Mouse (Mus musculus) layer of hippocampus, adult 18-20 months (tissue): ENCODE data around the gene Snph. TPM values are rescaled to one million over a fixed set of nuclear protein-coding genes. Genes with fewer than 3 reads are reported as not detected.

ENCODE experiments used
- DNase-seq, 2 experiments: peaks; one replicate each; pipeline ENCODE4 v3.0.0; 2022; ENCODE audit warnings: low spot score in 2 of 2
- total RNA-seq, 2 experiments: library from RNA; stranded (reverse); gene quantifications; 2 replicates each; pipeline ENCODE4 v1.2.3; 2021

The Snph gene
- total RNA-seq, 2 experiments from 2014 or later = 403 to 407 TPM

- DNase-seq = peak; percentile 40 to 79
Measured at GRCm38 (mm10) chr2:151544673-151545072, 87.7 kb downstream of the Snph start.

DNA sequence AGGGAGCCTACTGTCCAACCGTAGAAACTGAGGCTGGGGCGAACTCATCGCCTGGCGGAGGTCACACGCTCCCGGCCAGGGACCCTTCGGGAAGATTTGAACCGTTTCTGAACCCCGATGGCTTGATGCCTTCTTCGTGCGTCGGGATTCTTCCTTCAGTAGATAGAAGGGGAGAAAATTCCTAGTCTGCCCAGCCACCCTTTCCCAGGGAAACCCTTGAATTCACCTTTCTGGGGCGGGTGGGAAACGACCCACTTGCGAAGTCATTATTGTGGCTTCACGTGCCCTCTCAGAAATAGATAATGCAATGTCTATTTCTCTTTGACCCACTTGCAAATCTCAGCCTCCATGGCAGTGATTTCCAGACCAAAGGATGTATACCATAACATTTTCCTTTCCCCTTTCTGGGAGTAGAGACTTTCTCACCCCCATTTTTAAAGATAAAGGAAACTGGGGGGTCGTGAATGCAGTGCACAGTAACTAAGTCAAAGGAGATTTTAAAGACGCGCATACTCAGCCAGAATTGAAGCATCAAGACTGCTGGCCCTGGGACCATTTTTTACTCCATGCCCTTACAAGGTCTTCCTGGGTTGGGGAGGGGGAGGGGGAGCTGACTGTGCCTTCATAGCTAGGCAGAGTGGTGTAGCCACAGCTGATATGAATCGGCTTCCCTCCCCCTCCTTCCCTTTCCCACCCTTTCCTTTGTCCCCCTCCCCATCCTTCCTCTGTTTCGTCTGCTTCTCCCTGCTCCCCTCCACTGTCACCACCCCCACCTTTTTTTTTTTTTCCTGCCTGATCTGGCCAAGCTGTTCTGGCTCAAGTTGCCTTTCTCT lies 89.1 kb downstream of the Snph start:
- DNase-seq = peak; percentile 47 to 76

DNA sequence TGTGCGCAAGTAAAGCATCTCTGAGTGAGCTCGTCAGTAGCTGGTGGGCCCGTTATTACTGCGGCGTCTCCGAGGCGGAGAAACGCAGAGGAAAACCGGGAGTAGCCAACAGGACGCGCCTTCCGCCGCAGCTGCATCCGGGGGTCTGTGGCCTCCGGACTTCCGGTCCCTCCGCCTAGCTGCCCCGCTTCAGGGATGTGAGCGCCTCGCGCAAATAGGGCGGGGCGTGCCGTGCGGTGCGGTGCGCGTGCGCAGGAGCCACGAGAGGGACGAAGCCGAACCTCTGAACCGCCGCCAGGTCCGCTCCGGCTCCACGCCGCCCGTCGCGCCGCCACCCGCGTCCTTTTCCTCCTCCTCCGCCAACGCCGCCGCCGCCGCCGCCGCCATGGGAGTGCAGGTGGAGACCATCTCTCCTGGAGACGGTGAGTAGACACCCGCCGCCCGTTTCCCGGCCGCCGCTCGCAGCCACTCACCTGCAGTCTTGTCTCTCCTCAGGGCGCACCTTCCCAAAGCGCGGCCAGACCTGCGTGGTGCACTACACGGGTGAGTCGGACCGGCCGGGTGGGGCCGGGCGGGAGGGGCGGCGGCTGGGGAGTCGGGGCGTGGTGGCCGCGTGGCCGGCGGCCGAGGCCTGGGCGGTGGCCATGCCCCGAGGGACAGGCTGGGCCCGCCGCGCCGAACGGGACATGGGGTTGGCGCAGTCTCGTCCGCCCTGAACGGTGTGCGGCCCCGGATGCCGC lies 89.9 kb downstream of the Snph start, which contains the start of gene Fkbp1a:
Gene Fkbp1a (plus strand): TSS at position 161 of the 740 bp plus-strand sequence.
- peak; percentile 95 to 97 for DNase-seq

Other genes starting within 250 kb of the Snph start
- not detected for gene 4921509C19Rik, start 156.4 kb downstream of the Snph start, total RNA-seq
- 100 to 1,000 TPM; 146 to 148 TPM for gene Nsfl1c, start 138.4 kb downstream of the Snph start, total RNA-seq
- gene Fkbp1a, start 90.1 kb downstream of the Snph start, total RNA-seq = 100 to 1,000 TPM; 972 to 973 TPM
- 1 to 10 TPM; 1.7 to 2.5 TPM for gene Sdcbp2, start 60.0 kb downstream of the Snph start, total RNA-seq
- gene Rad21l, start 35.9 kb upstream of the Snph start, total RNA-seq = 1 to 10 TPM; 1.3 to 2.2 TPM
- 1 to 10 TPM; 4.5 to 4.6 TPM for gene Tmem74b, start 69.4 kb upstream of the Snph start, total RNA-seq
- gene Psmf1, start 111.6 kb upstream of the Snph start, total RNA-seq = 10 to 100 TPM; 33.2 to 35.1 TPM
- gene Rspo4, start 210.3 kb upstream of the Snph start, total RNA-seq = not detected